Mouse (Mus musculus) kidney, postnatal 0 days (tissue): ENCODE measurements around the gene Zscan20. TPM values are rescaled to one million over a fixed set of nuclear protein-coding genes. Genes with fewer than 3 reads are reported as not detected.

Experiments used
- ATAC-seq: fragments of 200-750 bp; cut with Nextera tagmentation; replicated peaks from 2 replicates; pipeline ENCODE4 v1.8.0; 2017; ENCODE audit warnings: low read depth, moderate number of reproducible peaks, moderate TSS enrichment, moderate library complexity; ENCODE audit not compliant: low FRiP score
- DNase-seq: peaks from one replicate; pipeline ENCODE4 v3.0.0-alpha.2; 2016; ENCODE audit warnings: low spot score
- H3K27ac ChIP-seq: fragments of 300-500 bp; sonication (generic); 2 replicates; pipeline ENCODE4 v1.5.1; 2014; ENCODE audit warnings: mild to moderate bottlenecking
- H3K27me3 ChIP-seq: fragments of 300-500 bp; sonication (generic); 2 replicates; pipeline ENCODE4 v1.6.1; 2014; ENCODE audit warnings: low read length, mixed read lengths; ENCODE audit not compliant: insufficient read depth
- H3K36me3 ChIP-seq: fragments of 300-500 bp; sonication (generic); 2 replicates; pipeline ENCODE4 v1.6.1; 2014; ENCODE audit warnings: low read length, mixed read lengths; ENCODE audit not compliant: insufficient read depth
- H3K4me1 ChIP-seq: fragments of 300-500 bp; sonication (generic); replicated peaks from 2 replicates; pipeline ENCODE4 v1.6.1; 2014; ENCODE audit warnings: antibody characterized with exemption, low read length, mixed read lengths; ENCODE audit not compliant: insufficient read depth
- H3K4me2 ChIP-seq: fragments of 300-500 bp; sonication (generic); 2 replicates; pipeline ENCODE4 v1.6.1; 2014; ENCODE audit warnings: mild to moderate bottlenecking, low read length, moderate library complexity, mixed read lengths
- H3K4me3 ChIP-seq: fragments of 300-500 bp; sonication (generic); replicated peaks from 2 replicates; pipeline ENCODE4 v1.5.1; 2014; ENCODE audit warnings: low read depth, low read length
- H3K9ac ChIP-seq: fragments of 300-500 bp; sonication (generic); 2 replicates; pipeline ENCODE4 v1.6.1; 2014; ENCODE audit warnings: low read depth, low read length
- H3K9me3 ChIP-seq: fragments of 300-500 bp; sonication (generic); replicated peaks from 2 replicates; pipeline ENCODE4 v1.6.1; 2016; ENCODE audit warnings: low read length, inconsistent platforms, mixed read lengths
- CTCF ChIP-seq: IDR thresholded peaks from 2 replicates; pipeline ENCODE4 v1.5.1; 2016; ENCODE audit warnings: antibody characterized with exemption, low read depth, mild to moderate bottlenecking, moderate library complexity
- WGBS: fragments of 180-500 bp; shearing (Covaris S2); extraction: QIAGEN DNeasy Blood & Tissue Kit; methylation state at CpG from one replicate; pipeline ENCODE4 v1.1.7; 2014; 5-methylcytosine and 5-hydroxymethylcytosine counted together
- polyA plus RNA-seq: library from polyadenylated mRNA; unstranded; fragments of >200 nt; fragmentation: Nextera tagmentation; extraction: Ambion mirVana; gene quantifications from 2 replicates; pipeline ENCODE4 v1.2.1, GENCODE M21; 2015

Gene Zscan20
- polyA plus RNA-seq, 1 experiment from 2014 or later = 2.3 TPM

DNA sequence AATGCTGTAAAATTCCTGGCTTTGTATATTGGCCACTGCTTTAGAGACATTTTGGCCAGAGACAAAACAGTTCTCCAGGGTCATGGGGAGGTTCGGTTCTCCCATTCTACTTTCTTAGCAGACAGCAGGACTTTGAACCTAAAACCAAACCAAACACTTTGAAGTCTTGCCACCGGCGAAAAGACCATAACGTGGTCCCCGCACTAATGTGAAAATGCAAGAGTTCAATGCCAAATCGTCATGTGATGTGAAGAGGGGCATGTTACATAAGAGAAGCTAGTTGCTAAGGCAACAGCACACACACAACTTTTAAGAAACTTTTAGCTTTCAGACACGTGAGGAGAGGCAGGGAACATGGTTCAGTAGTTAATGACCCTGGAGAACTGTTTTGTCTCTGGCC, 25.6 kb upstream of the Zscan20 start:
- DNase-seq = peak; percentile 81
- H3K27me3 ChIP-seq = no peaks in the 10 kb centered on the region
- H3K36me3 ChIP-seq = no peaks in the 10 kb centered on the region
- H3K4me3 ChIP-seq = no peak overlapping the region
- ATAC-seq = no peak
- peak overlapping the region; percentile 75; the same call in 1 of the 2 replicates for H3K27ac ChIP-seq
- H3K4me2 ChIP-seq = no peak overlapping the region
- WGBS = 37% methylated on average over 7 of the region's 7 CpGs
- no peaks in the 10 kb centered on the region for H3K9me3 ChIP-seq
- TF ChIP-seq CTCF = no peak
- H3K4me1 ChIP-seq = peaks cover 28% of the 10 kb centered on the region
- no peak overlapping the region for H3K9ac ChIP-seq

GRCm38 (mm10) chr4:128621109-128621508, 11.2 kb upstream of the Zscan20 start:
- no peaks in the 10 kb centered on the region for H3K27me3 ChIP-seq

DNA sequence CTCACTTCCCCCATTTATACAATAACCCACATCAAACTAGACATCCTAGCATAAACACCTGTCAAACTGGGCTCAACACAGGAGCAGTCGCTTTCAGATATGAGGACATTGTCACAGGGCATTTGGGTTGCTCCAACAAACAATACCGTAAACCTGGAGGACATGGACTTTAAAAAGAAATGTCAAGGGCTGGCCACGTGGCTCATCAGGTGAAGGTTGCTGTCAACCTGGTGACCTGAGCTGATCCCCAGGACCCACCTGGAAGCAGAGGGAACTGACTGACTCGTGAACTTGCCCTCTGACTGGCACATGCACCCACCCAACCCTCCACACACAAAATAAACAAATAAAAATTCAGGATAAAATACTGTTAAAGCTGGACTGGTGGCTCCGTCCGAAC, 10.7 kb upstream of the Zscan20 start:
- ATAC-seq = no peak
- H3K27ac ChIP-seq = no peak overlapping the region
- 84% methylated on average over 6 of the region's 6 CpGs for WGBS
- no peak for DNase-seq
- TF ChIP-seq CTCF = no peak
- H3K36me3 ChIP-seq = no peaks in the 10 kb centered on the region
- no peak overlapping the region for H3K4me3 ChIP-seq
- peaks cover 4% of the 10 kb centered on the region; the same call in 1 of the 2 replicates for H3K9me3 ChIP-seq
- peaks cover 31% of the 10 kb centered on the region for H3K4me1 ChIP-seq
- no peak overlapping the region for H3K4me2 ChIP-seq
- H3K27me3 ChIP-seq = no peaks in the 10 kb centered on the region
- no peak overlapping the region for H3K9ac ChIP-seq

More at GRCm38 (mm10) chr4:128621109-128621508, 11.2 kb upstream of the Zscan20 start:
- peaks cover 26% of the 10 kb centered on the region for H3K4me1 ChIP-seq
- TF ChIP-seq CTCF = no peak
- no peak overlapping the region for H3K9ac ChIP-seq
- peaks cover 4% of the 10 kb centered on the region; the same call in 1 of the 2 replicates for H3K9me3 ChIP-seq
- no peak overlapping the region for H3K4me3 ChIP-seq
- no peak overlapping the region for H3K4me2 ChIP-seq
- no peak for DNase-seq
- no peaks in the 10 kb centered on the region for H3K36me3 ChIP-seq
- WGBS = 91% methylated on average over 8 of the region's 8 CpGs
- H3K27ac ChIP-seq = no peak overlapping the region
- no peak for ATAC-seq

- no peak for ATAC-seq
- Histone ChIP-seq H3K36me3 (no peaks in the 10 kb centered on the region), H3K9me3 (no peaks in the 10 kb centered on the region), H3K4me3 (no peak overlapping the region), H3K27ac (peak overlapping the region; percentile 70), H3K27me3 (no peaks in the 10 kb centered on the region), H3K4me1 (peaks cover 37% of the 10 kb centered on the region), H3K9ac (no peak overlapping the region), H3K4me2 (no peak overlapping the region)
- DNase-seq = peak; percentile 73
- TF ChIP-seq CTCF = no peak
- WGBS = 13% methylated on average over 2 of the region's 2 CpGs
Measured at GRCm38 (mm10) chr4:128618963-128619362, 9.1 kb upstream of the Zscan20 start.

DNA sequence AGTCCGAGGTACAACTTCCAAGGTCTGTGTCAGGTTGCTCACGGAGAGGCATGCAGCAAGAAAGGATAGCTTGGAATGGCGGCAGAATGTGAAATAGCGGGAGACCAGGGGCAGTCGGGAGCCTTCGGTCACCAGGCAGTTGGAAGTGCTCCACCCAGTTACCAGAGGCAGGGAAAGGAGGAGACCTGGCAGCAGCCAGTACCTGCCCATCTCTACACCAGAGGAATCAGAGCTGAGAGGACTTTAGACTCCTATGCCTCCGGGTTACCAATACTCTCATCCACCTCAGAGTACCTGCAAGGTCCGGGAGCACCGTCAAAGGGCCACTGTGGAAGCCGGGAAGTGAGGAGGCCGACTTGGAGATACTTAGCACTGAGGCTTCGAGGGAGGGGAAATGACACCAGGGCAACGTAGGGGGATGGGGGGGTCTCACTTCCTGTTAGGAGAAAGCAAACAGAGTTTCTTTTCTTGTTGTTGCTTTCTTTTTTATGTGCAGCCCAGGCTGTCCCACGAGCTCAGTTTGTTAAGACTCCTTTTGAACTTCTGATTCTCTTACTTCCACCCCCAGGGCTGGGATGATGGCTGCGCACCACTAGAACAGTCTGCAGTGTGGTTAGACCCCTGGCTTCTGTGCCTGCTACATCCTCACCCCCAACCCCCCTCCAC, 8.5 kb upstream of the Zscan20 start, which contains the start of gene Tlr12:
TSS of gene Tlr12 (minus strand) at position 374 of the 666 bp plus-strand sequence.
- H3K9ac ChIP-seq = 0 out of 2 replicates have a peak within 1 kb of the TSS, but pooled peaks have one; percentile 13
- no peak within 1 kb of the TSS for H3K4me3 ChIP-seq
- H3K27me3 ChIP-seq = no peaks in the 10 kb centered on the region
- H3K9me3 ChIP-seq = no peaks in the 10 kb centered on the region
- peak within 1 kb of the TSS; percentile 35 for H3K4me2 ChIP-seq
- H3K4me1 ChIP-seq = peaks cover 37% of the 10 kb centered on the region
- DNase-seq (peak; percentile 57), ATAC-seq (peak; percentile 53; the same call in 1 of the 2 replicates)
- peak within 1 kb of the TSS; percentile 70 for H3K27ac ChIP-seq
- TF ChIP-seq CTCF = no peak
- WGBS = 32% methylated on average over 15 of the region's 15 CpGs
- no peaks in the 10 kb centered on the region for H3K36me3 ChIP-seq

- DNase-seq (peak; percentile 65), ATAC-seq (0 out of 2 replicates have a peak, but pooled peaks have one; percentile 48)
- no peaks in the 10 kb centered on the region for H3K36me3 ChIP-seq
- no peaks in the 10 kb centered on the region for H3K27me3 ChIP-seq
- H3K4me1 ChIP-seq = peaks cover 37% of the 10 kb centered on the region
- 41% methylated on average over 17 of the region's 17 CpGs for WGBS
- peak overlapping the region; percentile 70 for H3K27ac ChIP-seq
- no peak for TF ChIP-seq CTCF
- no peak overlapping the region for H3K4me3 ChIP-seq
- H3K9ac ChIP-seq = 0 out of 2 replicates have a peak overlapping the region, but pooled peaks have one; percentile 13
- H3K4me2 ChIP-seq = peak overlapping the region; percentile 35
- no peaks in the 10 kb centered on the region for H3K9me3 ChIP-seq
Measured at GRCm38 (mm10) chr4:128617363-128618120, 7.6 kb upstream of the Zscan20 start.
